Mouse (Mus musculus) spleen, adult 12 weeks (tissue): ENCODE data around the gene Trim58.

Experiments used
- DNase-seq: peaks from one replicate; pipeline ENCODE4 v3.0.0; 2022; ENCODE audit warnings: low spot score

Gene Trim58

DNA sequence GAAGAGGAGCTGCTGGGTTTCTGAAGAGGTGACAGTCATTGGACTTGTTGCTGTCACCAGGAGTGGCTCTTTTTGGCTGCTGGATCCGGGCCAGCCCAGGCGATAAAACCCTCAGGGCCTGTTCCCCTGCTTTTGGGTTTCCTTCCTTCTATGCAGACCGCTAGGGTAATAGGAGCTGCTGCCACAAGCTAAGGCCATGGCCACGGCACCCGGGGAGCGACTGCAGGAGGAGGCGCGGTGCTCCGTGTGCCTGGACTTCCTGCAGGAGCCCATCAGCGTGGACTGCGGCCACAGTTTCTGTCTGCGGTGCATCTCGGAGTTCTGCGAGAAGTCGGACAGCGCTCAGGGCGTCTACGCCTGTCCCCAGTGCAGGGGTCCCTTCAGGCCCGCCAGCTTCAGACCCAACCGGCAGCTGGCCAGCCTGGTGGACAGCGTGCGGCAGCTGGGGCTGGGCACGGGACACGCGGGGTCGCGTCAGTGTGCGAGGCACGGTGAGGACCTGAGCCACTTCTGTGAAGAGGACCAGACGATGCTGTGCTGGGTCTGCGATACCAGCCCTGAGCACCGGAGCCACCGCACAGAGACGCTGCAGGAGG is at the start of gene Trim58:
Gene Trim58 (plus strand): TSS at position 194 of the 596 bp plus-strand sequence.
- peak; percentile 72 for DNase-seq

- no peak for DNase-seq
These were observed 45.5 kb upstream of the Trim58 start, which contains the start of gene Olfr324 for GRCm38 (mm10) chr11:58594814-58595213. Olfr324 (plus strand) TSS chr11:58595114.

DNA sequence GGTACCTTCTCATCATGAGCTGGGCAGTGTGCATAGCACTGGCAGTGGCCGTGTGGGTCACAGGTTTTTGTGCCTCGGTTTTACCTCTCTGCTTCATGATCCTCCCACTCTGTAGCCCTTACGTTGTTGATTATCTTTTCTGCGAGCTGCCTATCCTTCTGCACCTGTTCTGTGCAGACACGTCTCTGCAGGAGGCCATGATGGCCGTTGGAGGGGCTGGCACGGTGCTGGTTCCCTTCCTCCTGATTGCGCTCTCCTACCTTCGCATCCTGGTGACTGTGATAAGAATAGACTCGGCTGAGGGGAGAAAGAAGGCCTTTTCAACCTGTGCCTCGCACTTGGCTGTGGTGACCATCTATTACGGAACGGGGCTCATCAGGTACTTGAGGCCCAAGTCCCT is 42.4 kb upstream of the Trim58 start:
- DNase-seq, result no peak

GRCm38 (mm10) chr11:58602062-58602461 is 38.2 kb upstream of the Trim58 start:
- DNase-seq, result no peak

DNA sequence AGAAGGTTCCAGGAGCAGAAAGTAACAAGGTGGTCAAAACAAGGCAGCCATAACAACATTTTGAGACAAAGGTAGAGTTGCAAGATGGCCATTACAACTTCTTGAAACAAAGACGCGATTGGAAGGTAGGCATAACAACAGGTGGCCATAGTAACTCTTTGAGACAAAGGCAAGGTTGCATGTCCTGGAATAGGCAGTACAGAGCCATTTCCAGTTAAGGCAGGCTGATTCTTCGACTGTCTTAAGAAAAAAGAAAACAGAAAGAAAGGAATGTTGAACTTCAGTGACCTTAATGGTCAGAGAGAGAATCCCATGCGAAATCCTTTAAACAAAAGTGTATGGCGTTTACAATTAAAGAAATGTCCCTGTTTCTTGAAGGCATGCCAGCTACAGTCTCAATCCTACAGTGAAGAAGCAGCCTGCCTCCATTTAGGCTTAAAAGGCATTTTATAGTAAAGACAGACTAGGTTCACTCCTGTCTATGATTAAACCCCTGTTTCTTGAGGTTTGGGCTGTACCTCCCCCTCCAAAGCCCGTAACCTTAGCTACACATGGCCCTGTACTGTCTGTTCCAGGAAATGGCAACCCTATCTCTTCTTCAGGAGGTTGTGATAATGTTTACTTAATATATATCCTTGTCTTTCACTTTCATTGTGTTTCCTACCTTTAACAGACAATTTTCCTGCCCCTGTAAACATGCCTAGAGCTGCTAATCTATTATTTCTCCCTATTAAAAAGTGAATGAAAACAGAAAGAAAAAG is 37.3 kb upstream of the Trim58 start:
- DNase-seq, result no peak

DNA sequence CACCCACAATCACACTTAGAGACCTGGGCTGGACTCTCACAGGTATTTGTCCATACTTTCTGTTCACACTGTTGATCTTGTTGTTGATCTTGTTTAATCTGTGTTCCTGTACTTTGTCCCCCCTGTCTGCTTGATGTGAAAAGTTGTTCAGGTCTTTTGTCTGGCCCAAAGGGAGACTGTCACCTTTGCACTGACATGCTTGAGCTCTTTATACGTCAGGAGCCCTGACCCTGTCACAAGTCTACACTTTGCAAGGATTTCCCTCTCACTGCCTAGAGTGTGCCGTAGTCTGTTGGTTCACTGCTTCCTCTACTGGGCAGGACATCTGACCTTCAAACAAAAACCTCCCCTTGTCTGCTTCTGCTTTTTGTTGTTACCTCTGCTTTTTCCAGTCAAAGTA is 35.6 kb upstream of the Trim58 start:
- DNase-seq, result no peak

DNA sequence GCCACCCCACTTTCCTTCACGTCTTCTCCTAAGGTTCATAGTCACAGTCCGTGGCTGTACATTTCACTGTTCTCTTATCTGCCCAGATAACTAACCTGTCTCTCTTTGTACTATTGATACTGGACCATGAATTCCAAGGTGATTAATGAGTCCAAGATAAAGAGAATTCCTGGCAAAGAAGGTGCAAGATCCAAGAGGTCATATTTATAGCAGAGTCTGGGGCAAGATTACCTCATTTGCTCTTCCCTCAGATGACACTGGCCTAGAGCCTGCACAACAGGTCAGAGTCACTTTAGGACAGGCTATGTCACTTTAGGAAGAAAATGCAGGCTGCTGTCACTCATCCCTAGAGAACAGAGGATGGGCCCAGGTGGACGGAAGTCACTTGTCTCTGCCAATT is 35.0 kb upstream of the Trim58 start:
- no peak for DNase-seq

DNA sequence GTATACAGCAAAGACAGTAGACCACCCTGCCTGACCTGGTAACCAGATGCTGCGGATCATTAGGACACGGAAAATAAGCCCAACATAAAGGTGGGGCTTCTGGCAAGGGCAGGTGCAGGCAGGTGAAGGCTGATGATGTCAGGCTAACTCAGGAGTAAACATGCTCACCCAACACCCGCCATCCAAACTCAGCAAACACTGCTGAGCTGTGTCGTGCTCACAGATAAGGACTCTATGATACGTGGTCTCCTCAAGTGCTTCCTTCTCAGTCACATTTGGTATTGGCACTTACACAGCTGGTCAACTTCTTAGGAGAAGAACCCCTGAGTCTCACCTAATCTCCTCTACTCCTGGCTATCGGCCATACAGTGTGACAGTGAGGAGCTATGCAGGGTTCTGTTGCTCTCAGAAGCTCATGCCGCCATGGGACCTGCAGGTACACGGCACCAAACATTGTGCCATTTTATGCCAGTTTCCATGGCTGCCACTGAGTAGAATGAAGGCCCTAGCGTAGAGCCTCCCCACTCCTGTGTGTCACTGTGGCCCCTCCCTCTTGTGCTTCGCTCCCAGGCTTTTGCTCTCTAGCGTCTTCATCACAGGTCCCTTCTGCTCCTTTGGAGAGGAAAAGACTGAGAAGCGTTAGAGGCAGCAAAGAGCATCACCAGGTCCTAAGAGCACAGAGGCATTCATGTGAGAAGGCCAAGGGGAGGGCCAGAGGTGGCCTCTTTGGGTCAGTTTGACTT is 33.9 kb upstream of the Trim58 start:
- no peak for DNase-seq

- no peak for DNase-seq
These were observed 33.2 kb upstream of the Trim58 start for GRCm38 (mm10) chr11:58607030-58607429.

DNA sequence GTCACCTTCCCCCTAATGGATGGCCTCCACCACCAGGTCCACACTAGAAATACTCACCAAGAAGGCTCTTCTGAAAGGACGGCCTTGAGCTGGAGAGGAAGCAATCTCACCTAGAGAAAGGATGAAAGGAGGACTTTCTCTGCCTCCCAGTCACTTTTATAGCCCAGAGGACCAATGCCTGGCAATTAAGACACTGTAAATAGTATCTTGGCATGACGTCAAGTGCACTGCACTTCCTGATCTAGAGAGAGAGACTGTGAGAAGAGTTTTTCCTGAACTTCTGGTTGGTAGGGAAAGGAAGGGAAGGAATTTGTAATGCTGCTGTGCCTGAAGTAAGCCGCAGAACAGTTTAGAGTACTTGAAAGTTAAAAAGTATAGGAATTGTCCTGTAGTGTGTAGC is 26.9 kb upstream of the Trim58 start:
- DNase-seq, result no peak

DNA sequence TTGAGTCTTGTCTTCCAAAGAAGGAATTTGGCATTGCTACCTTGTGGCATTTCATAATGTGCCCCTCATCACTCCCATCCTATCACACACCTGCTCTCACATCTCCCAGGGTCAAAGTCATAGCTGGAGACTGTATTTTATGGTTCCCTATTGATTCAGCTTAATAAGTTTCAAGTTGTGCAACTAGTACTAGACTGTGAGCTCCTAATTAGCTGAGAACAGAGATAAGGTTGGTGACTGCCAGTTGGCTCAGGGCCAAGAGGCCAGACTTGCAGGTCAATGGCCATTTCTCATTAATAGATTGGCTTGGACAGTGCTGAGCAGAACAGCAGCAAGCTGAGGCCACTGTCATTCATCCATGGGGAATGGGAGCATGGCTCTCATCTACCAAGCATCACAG is 25.7 kb upstream of the Trim58 start:
- no peak for DNase-seq

GRCm38 (mm10) chr11:58615975-58616374 is 24.3 kb upstream of the Trim58 start, which contains the start of gene 2210407C18Rik:
2210407C18Rik (minus strand) TSS chr11:58616075.
- no peak for DNase-seq

- DNase-seq, result no peak
These were observed 21.9 kb upstream of the Trim58 start for GRCm38 (mm10) chr11:58618369-58618768.

DNA sequence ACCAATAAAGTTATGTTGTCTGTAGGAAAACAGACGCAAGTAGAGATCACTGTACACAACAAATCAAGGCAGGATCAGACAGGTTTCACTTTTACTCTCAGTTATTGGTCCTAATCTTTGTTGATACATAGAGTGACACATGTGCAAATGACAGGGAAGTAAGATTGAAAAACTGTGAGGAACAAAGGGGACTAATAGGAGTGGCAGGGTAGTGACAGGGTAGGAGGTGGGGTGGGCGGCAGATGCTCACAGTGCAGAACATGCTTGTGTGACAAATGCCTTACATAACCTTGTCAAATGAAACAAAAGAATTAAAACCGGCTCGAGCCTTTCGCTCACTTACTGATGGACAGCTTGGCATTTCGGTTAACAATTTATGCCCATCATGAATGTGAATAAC is 21.5 kb upstream of the Trim58 start:
- no peak for DNase-seq

DNA sequence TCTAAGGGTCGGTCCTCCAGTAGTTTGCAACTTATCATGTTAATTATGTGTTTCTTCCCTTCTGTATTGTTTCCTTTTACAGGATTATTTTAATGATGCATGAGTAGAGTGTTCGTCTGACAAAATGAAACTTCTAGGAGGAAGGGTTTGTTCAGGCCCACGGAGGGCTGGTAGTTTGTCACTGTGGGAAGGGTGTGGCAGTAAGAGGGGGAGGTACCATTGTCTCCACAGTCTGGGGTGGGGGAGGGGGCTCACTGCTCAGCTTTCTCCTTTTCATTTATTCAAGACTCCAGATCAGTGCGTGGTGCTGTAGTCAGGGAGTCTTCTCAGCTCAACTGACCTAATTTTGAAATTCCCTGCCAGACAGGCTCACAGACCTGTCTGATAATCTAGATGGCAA is 14.1 kb upstream of the Trim58 start:
- DNase-seq, result no peak

GRCm38 (mm10) chr11:58630401-58630800 is 9.9 kb upstream of the Trim58 start, which contains the start of gene Olfr323:
Olfr323 (minus strand) TSS chr11:58630501.
- DNase-seq, result no peak

- DNase-seq, result no peak
These were observed 5.4 kb upstream of the Trim58 start for GRCm38 (mm10) chr11:58634878-58635277.

- DNase-seq, result peak; percentile 45
These were observed 3.8 kb upstream of the Trim58 start for GRCm38 (mm10) chr11:58636376-58636977.

- DNase-seq, result no peak
These were observed 2.0 kb upstream of the Trim58 start for GRCm38 (mm10) chr11:58638176-58638701.

- peak; percentile 45 for DNase-seq
These were observed 792 bp downstream of the Trim58 start for GRCm38 (mm10) chr11:58641057-58641456.

GRCm38 (mm10) chr11:58641638-58642358 is 1.5 kb downstream of the Trim58 start:
- peak; percentile 77 for DNase-seq
